In genomic region chr13:53979226-53979625, GRCm38 (mm10) we compare ENCODE assay signal across 22 mouse cellular contexts.
"Had no signal": no experiment of that assay in that cellular context is flagged by ENCODE, and none has a peak within 500 bp of the region (broad histone marks: within the 10 kb centered on the region; RNA-seq: fewer than 3 reads in every experiment).

No protein-coding gene starts in this region.

- ATAC-seq: liver, postnatal 0 days; lung, postnatal 0 days; midbrain, embryonic 15.5 days had no signal

- H3K4me3 ChIP-seq: kidney, embryonic 15.5 days; limb, embryonic 10.5 days; limb, embryonic 13.5 days; midbrain, embryonic 15.5 days; myocyte; neural tube, embryonic 13.5 days; stomach, embryonic 15.5 days had no signal

- H3K9ac ChIP-seq: kidney, embryonic 15.5 days; limb, embryonic 13.5 days; liver, embryonic 14.5 days; liver, postnatal 0 days; lung, embryonic 14.5 days; midbrain, embryonic 15.5 days; neural tube, embryonic 13.5 days; stomach, embryonic 15.5 days had no signal

- H3K4me2 ChIP-seq: kidney, embryonic 15.5 days; limb, embryonic 13.5 days; lung, embryonic 14.5 days; midbrain, embryonic 15.5 days; neural tube, embryonic 13.5 days; stomach, embryonic 15.5 days had no signal

- H3K27ac ChIP-seq: kidney, embryonic 15.5 days; limb, embryonic 10.5 days; limb, embryonic 13.5 days; liver, embryonic 14.5 days; macrophage; midbrain, embryonic 15.5 days; neural tube, embryonic 13.5 days; stomach, embryonic 15.5 days had no signal

- H3K27me3 ChIP-seq: kidney, embryonic 15.5 days; midbrain, embryonic 15.5 days; neural tube, embryonic 13.5 days; stomach, embryonic 15.5 days had no signal

- DNase-seq: kidney, adult 11 months; kidney, adult 8-10 months; kidney, postnatal 10 days; kidney, postnatal 36 days; layer of hippocampus, adult 9-11 months; liver; liver, postnatal 0 days; lung, embryonic 14.5 days; retina, postnatal 1 day; right cerebral cortex, postnatal 25 days; spleen, adult 18-20 months; thymus, postnatal 25 days had no signal

- H3K9me3 ChIP-seq: kidney, embryonic 15.5 days; limb, embryonic 10.5 days; limb, embryonic 13.5 days; midbrain, embryonic 15.5 days; neural tube, embryonic 13.5 days; stomach, embryonic 15.5 days had no signal

- H3K36me3 ChIP-seq: kidney, embryonic 15.5 days; limb, embryonic 10.5 days; limb, embryonic 13.5 days; midbrain, embryonic 15.5 days; neural tube, embryonic 13.5 days; stomach, embryonic 15.5 days had no signal

- H3K4me1 ChIP-seq: kidney, embryonic 15.5 days; limb, embryonic 10.5 days; limb, embryonic 13.5 days; midbrain, embryonic 15.5 days; neural tube, embryonic 13.5 days; stomach, embryonic 15.5 days had no signal
